Mouse (Mus musculus) liver, embryonic 16.5 days (tissue): ENCODE data around the gene Adora2b. TPM values are rescaled to one million over a fixed set of nuclear protein-coding genes. Genes with fewer than 3 reads are reported as not detected.

Experiments used
- ATAC-seq: fragments of 200-750 bp; cut with Nextera tagmentation; 2 replicates; pipeline ENCODE4 v1.8.0; 2017; ENCODE audit warnings: low read depth, mild to moderate bottlenecking, moderate number of reproducible peaks, moderate library complexity
- H3K27ac ChIP-seq: fragments of 300-500 bp; sonication (generic); 2 replicates; pipeline ENCODE4 v1.5.1; 2014; ENCODE audit warnings: mild to moderate bottlenecking, low read length
- H3K27me3 ChIP-seq: fragments of 300-500 bp; sonication (generic); 2 replicates; pipeline ENCODE4 v1.6.1; 2014; ENCODE audit warnings: low read depth, low read length, mixed read lengths; ENCODE audit not compliant: control insufficient read depth, insufficient read depth
- H3K36me3 ChIP-seq: fragments of 300-500 bp; sonication (generic); 2 replicates; pipeline ENCODE4 v1.6.1; 2014; ENCODE audit warnings: mild to moderate bottlenecking; ENCODE audit not compliant: control insufficient read depth, insufficient read depth
- H3K4me1 ChIP-seq: fragments of 300-500 bp; sonication (generic); 2 replicates; pipeline ENCODE4 v1.6.1; 2014; ENCODE audit warnings: low read depth, low read length, mixed read lengths; ENCODE audit not compliant: control insufficient read depth
- H3K4me2 ChIP-seq: fragments of 300-500 bp; sonication (generic); 2 replicates; pipeline ENCODE4 v1.6.1; 2014; ENCODE audit warnings: low read depth, low read length, mixed read lengths
- H3K4me3 ChIP-seq: fragments of 300-500 bp; sonication (generic); 2 replicates; pipeline ENCODE4 v1.5.1; 2014; ENCODE audit warnings: low read depth, mild to moderate bottlenecking, low read length
- H3K9ac ChIP-seq: fragments of 300-500 bp; sonication (generic); 2 replicates; pipeline ENCODE4 v1.6.1; 2014; ENCODE audit warnings: low read depth, low read length
- H3K9me3 ChIP-seq: fragments of 300-500 bp; sonication (generic); replicated peaks from 2 replicates; pipeline ENCODE4 v1.6.1; 2016; ENCODE audit warnings: low read length; ENCODE audit not compliant: control insufficient read depth
- whole genome bisulfite sequencing: fragments of 180-500 bp; shearing (Covaris S2); extraction: QIAGEN DNeasy Blood & Tissue Kit; methylation state at CpG from one replicate; pipeline ENCODE4 v1.1.7; 2014; ENCODE audit not compliant: insufficient replicate concordance; 5-methylcytosine and 5-hydroxymethylcytosine counted together
- polyA plus RNA-seq: library from polyadenylated mRNA; unstranded; fragments of >200 nt; fragmentation: Nextera tagmentation; extraction: Ambion mirVana; gene quantifications from 2 replicates; pipeline ENCODE4 v1.2.1, GENCODE M21; 2015

Gene Adora2b
- polyA plus RNA-seq, 1 experiment from 2014 or later, result 0.60 TPM

GRCm38 (mm10) chr11:62294121-62294520 is 45.3 kb downstream of the Adora2b start:
- Histone ChIP-seq H3K9me3 (no peaks in the 10 kb centered on the region), H3K4me3 (no peak overlapping the region), H3K9ac (no peak overlapping the region), H3K4me1 (no peaks in the 10 kb centered on the region), H3K27ac (no peak overlapping the region), H3K4me2 (no peak overlapping the region), H3K36me3 (no peaks in the 10 kb centered on the region), H3K27me3 (no peaks in the 10 kb centered on the region)
- WGBS, result 72% methylated on average over 2 of the region's 2 CpGs
- no peak for ATAC-seq

- Histone ChIP-seq H3K27ac (no peak overlapping the region), H3K9ac (no peak overlapping the region), H3K36me3 (no peaks in the 10 kb centered on the region), H3K4me1 (no peaks in the 10 kb centered on the region), H3K4me2 (no peak overlapping the region), H3K4me3 (no peak overlapping the region), H3K9me3 (no peaks in the 10 kb centered on the region), H3K27me3 (no peaks in the 10 kb centered on the region)
- no peak for ATAC-seq
- 69% methylated on average over 6 of the region's 6 CpGs for WGBS
Observed at GRCm38 (mm10) chr11:62298883-62299282, 50.1 kb downstream of the Adora2b start.

GRCm38 (mm10) chr11:62305866-62306265 is 57.1 kb downstream of the Adora2b start:
- no peak for ATAC-seq
- Histone ChIP-seq H3K9me3 (no peaks in the 10 kb centered on the region), H3K4me1 (no peaks in the 10 kb centered on the region), H3K4me3 (no peak overlapping the region), H3K4me2 (no peak overlapping the region), H3K27ac (no peak overlapping the region), H3K27me3 (no peaks in the 10 kb centered on the region), H3K9ac (no peak overlapping the region), H3K36me3 (no peaks in the 10 kb centered on the region; the same call in 1 of the 2 replicates)
- 81% methylated on average over 2 of the region's 2 CpGs for WGBS

- Histone ChIP-seq H3K4me2 (no peak overlapping the region), H3K36me3 (peaks cover 6% of the 10 kb centered on the region), H3K9me3 (no peaks in the 10 kb centered on the region), H3K4me3 (no peak overlapping the region), H3K27me3 (no peaks in the 10 kb centered on the region), H3K4me1 (no peaks in the 10 kb centered on the region), H3K9ac (no peak overlapping the region), H3K27ac (no peak overlapping the region)
- no peak for ATAC-seq
- 77% methylated on average over 2 of the region's 2 CpGs for WGBS
Observed at GRCm38 (mm10) chr11:62309296-62309695, 60.5 kb downstream of the Adora2b start.

- no peak overlapping the region for H3K27ac ChIP-seq
- no peak for ATAC-seq
- H3K9me3 ChIP-seq, result no peaks in the 10 kb centered on the region
- no peak overlapping the region for H3K4me2 ChIP-seq
- H3K4me1 ChIP-seq, result no peaks in the 10 kb centered on the region
- H3K36me3 ChIP-seq, result peaks cover 24% of the 10 kb centered on the region
- H3K4me3 ChIP-seq, result no peak overlapping the region
- no peak overlapping the region for H3K9ac ChIP-seq
- H3K27me3 ChIP-seq, result no peaks in the 10 kb centered on the region
- 85% methylated on average over 5 of the region's 5 CpGs for WGBS
Observed at GRCm38 (mm10) chr11:62314984-62315383, 66.2 kb downstream of the Adora2b start.

Other genes starting within 250 kb of the Adora2b start
- gene Zswim7, start 32.4 kb downstream of the Adora2b start, polyA plus RNA-seq, result 7.3 and 8.2 TPM in 2 replicates
- gene Ttc19, start 32.5 kb downstream of the Adora2b start, polyA plus RNA-seq, result 3.2 and 3.4 TPM in 2 replicates
- gene Pigl, start 209.5 kb downstream of the Adora2b start, polyA plus RNA-seq, result 3.0 and 3.5 TPM in 2 replicates
- 18.4 and 22.7 TPM in 2 replicates for gene Ncor1, start 209.6 kb downstream of the Adora2b start, polyA plus RNA-seq